Mouse (Mus musculus) myocyte (in vitro differentiated cells): ENCODE results near the gene Syna. TPM values are rescaled to one million over a fixed set of nuclear protein-coding genes. Genes with fewer than 3 reads are reported as not detected.
A peak's percentile ranks its signal among the peaks of the same experiment; 100 is the strongest.

Source experiments
- H3K27me3 ChIP-seq: one replicate; pipeline ENCODE4 v1.6.1; 2011; ENCODE audit not compliant: control insufficient read depth, insufficient read depth, insufficient read length
- H3K36me3 ChIP-seq: one replicate; pipeline ENCODE4 v1.6.1; 2011; ENCODE audit not compliant: control insufficient read depth, insufficient read depth
- H3K4me2 ChIP-seq: one replicate; pipeline ENCODE4 v1.6.1; 2011; ENCODE audit warnings: low read depth, control low read depth
- H3K4me3 ChIP-seq: one replicate; pipeline ENCODE4 v1.5.1; 2011; ENCODE audit warnings: mild to moderate bottlenecking, control low read depth, moderate library complexity
- H3K79me2 ChIP-seq: one replicate; pipeline ENCODE4 v1.6.1; 2011; ENCODE audit not compliant: control insufficient read depth, insufficient read depth
- H3ac ChIP-seq: one replicate; pipeline ENCODE4 v1.6.1; 2011; ENCODE audit not compliant: control insufficient read depth, insufficient read length
- CEBPB ChIP-seq: IDR thresholded peaks from 2 replicates; pipeline ENCODE4 v1.6.1; 2011; ENCODE audit warnings: mild to moderate bottlenecking, moderate library complexity; ENCODE audit not compliant: poor library complexity, insufficient read depth, severe bottlenecking
- E2F4 ChIP-seq: IDR thresholded peaks from one replicate; pipeline ENCODE4 v1.6.1; 2011; ENCODE audit warnings: mild to moderate bottlenecking, control low read depth, moderate library complexity; ENCODE audit not compliant: insufficient read depth
- MAX ChIP-seq: IDR thresholded peaks from one replicate; pipeline ENCODE4 v1.6.1; 2011; ENCODE audit warnings: low read depth, mild to moderate bottlenecking, control low read depth
- MYOD1 ChIP-seq, 3 experiments: IDR thresholded peaks; one replicate each; pipeline ENCODE4 v1.6.1; 2011; ENCODE audit warnings: control low read depth in 2 of 3, low read depth in 2 of 3, mild to moderate bottlenecking in 2 of 3, moderate library complexity in 1 of 3; ENCODE audit not compliant: insufficient read length in 2 of 3, control insufficient read depth in 1 of 3
- MYOG ChIP-seq, 3 experiments: IDR thresholded peaks; one replicate each; pipeline ENCODE4 v1.6.1; 2011; ENCODE audit warnings: control low read depth in 2 of 3, low read depth in 2 of 3, mild to moderate bottlenecking in 2 of 3; ENCODE audit not compliant: insufficient read length in 2 of 3, control insufficient read depth in 1 of 3, insufficient read depth in 1 of 3
- POLR2A ChIP-seq: IDR thresholded peaks from one replicate; pipeline ENCODE4 v1.6.1; 2011; ENCODE audit warnings: low read depth, mild to moderate bottlenecking, control low read depth, moderate library complexity; ENCODE audit not compliant: insufficient read length
- POLR2AphosphoS2 ChIP-seq: IDR thresholded peaks from one replicate; pipeline ENCODE4 v1.6.1; 2011; ENCODE audit warnings: low read depth, control low read depth; ENCODE audit not compliant: insufficient read length
- REST ChIP-seq: IDR thresholded peaks from one replicate; pipeline ENCODE4 v1.6.1; 2011; ENCODE audit warnings: mild to moderate bottlenecking, control low read depth, moderate library complexity; ENCODE audit not compliant: insufficient read depth, insufficient read length
- SRF ChIP-seq: IDR thresholded peaks from one replicate; pipeline ENCODE4 v1.6.1; 2011; ENCODE audit warnings: low read depth; ENCODE audit not compliant: control insufficient read depth, insufficient read length
- TCF12 ChIP-seq: IDR thresholded peaks from one replicate; pipeline ENCODE4 v1.6.1; 2011; ENCODE audit warnings: mild to moderate bottlenecking, control low read depth; ENCODE audit not compliant: poor library complexity, insufficient read depth, severe bottlenecking
- TCF3 ChIP-seq: IDR thresholded peaks from one replicate; pipeline ENCODE4 v1.6.1; 2011; ENCODE audit warnings: low read depth, control low read depth; ENCODE audit not compliant: insufficient read length
- USF1 ChIP-seq: IDR thresholded peaks from one replicate; pipeline ENCODE4 v1.6.1; 2011; ENCODE audit warnings: low read depth, mild to moderate bottlenecking, control low read depth, moderate library complexity
- polyA plus RNA-seq: library from polyadenylated mRNA; unstranded; fragments of >200 nt; fragmentation: generic; extraction: Trizol; gene quantifications from one replicate; pipeline ENCODE4 v1.2.1, GENCODE M21; 2012; ENCODE audit warnings: missing spikeins

The Syna gene
- polyA plus RNA-seq, 1 experiment = 0.19 TPM

DNA sequence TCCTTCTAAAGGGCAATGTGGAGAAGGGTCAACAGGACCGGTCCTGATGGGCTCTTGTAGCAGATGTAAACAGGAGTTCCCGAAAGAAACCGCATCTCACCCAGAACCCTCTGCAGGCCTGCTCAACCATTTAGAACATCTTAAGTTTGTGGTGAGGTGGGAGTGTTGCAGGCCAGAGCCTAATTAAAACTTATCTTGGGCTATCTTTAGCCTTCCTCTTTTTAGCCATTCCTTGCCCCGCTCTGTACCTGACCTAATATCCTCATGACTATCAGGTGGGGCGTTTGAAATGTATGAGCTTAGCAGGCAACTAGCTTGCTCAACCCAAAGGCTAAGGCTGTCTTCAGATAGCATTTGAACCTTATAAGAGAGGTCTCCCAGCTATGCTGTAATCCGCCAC is 5.7 kb upstream of the Syna start:
- no peak overlapping the region for H3K4me2 ChIP-seq
- H3K36me3 ChIP-seq = no peaks in the 10 kb centered on the region
- no peak overlapping the region for H3K4me3 ChIP-seq
- no peak overlapping the region for H3ac ChIP-seq
- TF ChIP-seq MYOD1 (IDR thresholded peaks at IDR 0.05; ENCODE audit: control insufficient read depth in 1 of 3, insufficient read length in 2 of 3, low read depth in 2 of 3) = no peak
- no peaks in the 10 kb centered on the region for H3K79me2 ChIP-seq
- H3K27me3 ChIP-seq = no peaks in the 10 kb centered on the region

DNA sequence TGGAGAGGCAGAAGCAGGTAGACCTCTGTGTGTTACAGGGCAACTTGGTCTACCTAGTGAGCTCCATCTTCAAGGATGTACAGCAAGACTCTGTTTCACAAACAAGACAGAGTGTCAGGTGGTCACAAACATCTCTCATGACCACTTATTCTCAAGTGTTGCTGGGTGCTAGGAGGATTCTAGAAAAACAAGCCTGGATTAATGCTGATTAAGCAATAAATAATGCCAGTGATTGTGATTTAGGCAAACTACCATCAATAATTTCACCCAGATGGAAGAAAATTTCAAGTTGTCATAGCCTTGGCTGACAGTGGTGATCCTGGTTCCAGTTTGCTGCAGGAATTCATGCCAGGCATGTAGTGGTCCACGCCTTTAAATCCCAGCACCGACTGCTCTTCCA is 4.3 kb upstream of the Syna start:
- Histone ChIP-seq H3K4me3 (no peak overlapping the region), H3K36me3 (no peaks in the 10 kb centered on the region), H3K27me3 (no peaks in the 10 kb centered on the region), H3K79me2 (no peaks in the 10 kb centered on the region), H3ac (no peak overlapping the region), H3K4me2 (no peak overlapping the region)
- TF ChIP-seq E2F4 (no peak), MYOD1 (IDR thresholded peaks at IDR 0.05; ENCODE audit: control insufficient read depth in 1 of 3, insufficient read length in 2 of 3, low read depth in 2 of 3) (no peak), MAX (no peak), SRF (no peak), TCF12 (no peak), POLR2AphosphoS2 (no peak), REST (no peak), USF1 (no peak), POLR2A (no peak), TCF3 (no peak), CEBPB (no peak)

DNA sequence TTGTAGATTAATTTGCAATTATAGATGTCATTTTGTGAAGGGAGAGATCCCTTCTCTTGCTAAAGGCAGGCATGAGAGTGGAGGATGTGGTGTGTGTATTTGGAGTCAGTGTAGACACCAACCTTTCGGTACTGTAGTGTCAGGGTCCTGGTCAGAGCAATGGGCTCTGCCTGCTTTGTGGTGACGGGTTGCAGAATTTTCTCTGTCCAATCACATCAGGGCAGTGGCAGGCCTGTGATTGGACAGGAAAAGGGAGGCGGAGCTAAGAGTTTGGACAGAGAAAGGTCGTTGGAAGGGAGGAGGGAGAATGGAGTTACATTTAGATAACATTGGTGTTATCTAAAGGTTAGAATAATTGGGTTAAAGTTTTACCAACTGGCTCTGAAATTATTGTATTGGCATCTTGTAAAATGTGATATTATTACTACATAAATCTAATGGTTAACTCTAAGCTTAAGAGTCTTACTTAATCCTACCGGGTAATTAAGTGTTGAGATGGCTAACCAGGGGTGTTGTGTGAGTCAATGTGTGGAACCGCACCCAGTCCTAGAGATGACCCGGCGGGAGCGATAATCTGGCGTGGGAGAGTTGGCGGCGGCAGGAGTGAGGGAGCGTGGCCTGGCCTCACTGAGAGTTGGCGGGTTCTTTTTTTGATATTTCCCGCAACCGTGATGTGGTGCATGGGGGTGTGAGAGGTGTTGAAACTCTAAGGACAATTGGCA is 640 bp upstream of the Syna start:
- Histone ChIP-seq H3K79me2 (no peaks in the 10 kb centered on the region), H3ac (no peak overlapping the region), H3K4me2 (no peak overlapping the region), H3K27me3 (no peaks in the 10 kb centered on the region), H3K36me3 (no peaks in the 10 kb centered on the region), H3K4me3 (no peak overlapping the region)
- TF ChIP-seq USF1 = no peak
- no peak for TF ChIP-seq TCF12
- no peak for TF ChIP-seq MYOG (IDR thresholded peaks at IDR 0.05; ENCODE audit: control insufficient read depth in 1 of 3, insufficient read depth in 1 of 3, insufficient read length in 2 of 3, low read depth in 2 of 3)
- TF ChIP-seq TCF3 = no peak
- no peak for TF ChIP-seq MAX
- TF ChIP-seq POLR2A = no peak
- no peak for TF ChIP-seq REST
- TF ChIP-seq SRF = no peak
- no peak for TF ChIP-seq CEBPB
- TF ChIP-seq E2F4 = no peak
- no peak for TF ChIP-seq MYOD1 (IDR thresholded peaks at IDR 0.05; ENCODE audit: control insufficient read depth in 1 of 3, insufficient read length in 2 of 3, low read depth in 2 of 3)
- TF ChIP-seq POLR2AphosphoS2 = no peak

DNA sequence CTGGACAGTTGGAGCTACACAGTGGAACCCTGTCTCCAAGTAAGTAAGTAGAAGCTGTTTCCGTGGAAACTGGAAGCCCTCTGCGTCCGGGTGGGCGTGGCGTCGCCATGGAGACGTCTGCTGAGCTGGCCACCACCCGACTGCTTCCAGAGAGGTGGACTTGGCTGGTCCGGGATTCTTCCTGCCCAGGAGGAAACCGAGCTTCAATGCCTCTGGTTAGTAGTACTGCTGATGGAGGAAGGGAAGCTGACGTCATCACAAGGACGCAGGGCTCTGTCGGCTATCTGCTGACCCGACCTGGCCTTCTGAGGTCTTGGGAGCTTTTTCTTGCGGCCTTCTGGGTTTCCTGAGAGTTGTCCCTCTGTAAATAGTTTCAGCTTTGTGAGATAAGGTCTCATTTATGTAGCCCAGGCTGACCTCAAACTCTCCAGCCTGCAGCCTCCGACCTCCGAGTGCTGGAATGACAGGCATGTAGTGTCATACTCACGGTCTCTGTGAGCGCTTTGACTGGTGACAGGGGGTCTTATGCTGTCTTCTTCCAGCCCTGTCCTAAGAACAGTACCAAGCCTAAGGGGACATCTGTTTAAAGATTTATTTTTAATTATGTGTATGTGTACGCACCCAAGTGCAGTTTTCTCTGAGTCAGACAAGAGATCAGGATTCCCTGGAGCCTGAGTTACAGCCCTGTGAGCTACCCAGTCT is 4.4 kb downstream of the Syna start:
- TF ChIP-seq REST = no peak
- no peak for TF ChIP-seq MYOG (IDR thresholded peaks at IDR 0.05; ENCODE audit: control insufficient read depth in 1 of 3, insufficient read depth in 1 of 3, insufficient read length in 2 of 3, low read depth in 2 of 3)
- TF ChIP-seq MYOD1 (IDR thresholded peaks at IDR 0.05; ENCODE audit: control insufficient read depth in 1 of 3, insufficient read length in 2 of 3, low read depth in 2 of 3) = no peak
- no peak for TF ChIP-seq MAX
- no peak for TF ChIP-seq TCF12
- TF ChIP-seq POLR2A = no peak
- TF ChIP-seq CEBPB = no peak
- TF ChIP-seq TCF3 = no peak
- TF ChIP-seq POLR2AphosphoS2 = no peak
- Histone ChIP-seq H3K36me3 (no peaks in the 10 kb centered on the region), H3K4me3 (no peak overlapping the region), H3K79me2 (peaks cover 7% of the 10 kb centered on the region), H3ac (no peak overlapping the region), H3K4me2 (peak overlapping the region; percentile 67), H3K27me3 (no peaks in the 10 kb centered on the region)

DNA sequence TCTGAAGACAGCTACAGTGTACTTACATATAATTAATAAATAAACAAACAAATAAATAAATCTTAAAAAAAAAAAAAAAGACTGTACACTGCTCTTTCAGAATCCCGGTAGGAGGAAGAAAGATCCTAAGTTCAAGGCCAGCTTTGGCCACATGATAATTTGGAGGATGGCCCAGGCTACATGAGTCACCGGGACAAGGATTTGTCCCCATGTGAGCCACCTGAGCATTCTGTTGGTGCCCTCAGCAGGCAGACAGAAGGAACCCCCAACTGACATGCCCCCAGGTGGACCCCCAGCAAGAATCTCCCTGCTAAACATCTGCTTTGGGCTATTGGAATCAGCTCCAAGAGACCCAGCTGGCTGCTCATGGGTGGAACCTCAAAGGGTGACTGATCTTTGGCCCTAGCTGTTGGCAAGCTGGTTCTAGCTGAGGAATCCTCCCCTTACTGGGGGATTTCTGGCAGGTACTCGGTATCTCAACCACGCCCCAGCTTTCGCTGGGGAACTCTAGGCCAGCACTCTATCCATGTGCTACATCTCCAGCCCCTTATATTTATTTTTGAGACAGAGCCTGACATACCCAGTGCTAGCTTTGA is 5.9 kb downstream of the Syna start:
- Histone ChIP-seq H3K27me3 (no peaks in the 10 kb centered on the region), H3K4me2 (no peak overlapping the region), H3K36me3 (no peaks in the 10 kb centered on the region), H3K79me2 (peaks cover 22% of the 10 kb centered on the region), H3ac (no peak overlapping the region), H3K4me3 (no peak overlapping the region)
- TF ChIP-seq USF1 (no peak), SRF (no peak), POLR2A (no peak), POLR2AphosphoS2 (no peak), TCF12 (no peak), TCF3 (no peak), E2F4 (no peak), CEBPB (no peak), MYOD1 (IDR thresholded peaks at IDR 0.05; ENCODE audit: control insufficient read depth in 1 of 3, insufficient read length in 2 of 3, low read depth in 2 of 3) (no peak), REST (no peak), MAX (no peak), MYOG (IDR thresholded peaks at IDR 0.05; ENCODE audit: control insufficient read depth in 1 of 3, insufficient read depth in 1 of 3, insufficient read length in 2 of 3, low read depth in 2 of 3) (no peak)
